Mouse (Mus musculus) heart, postnatal 36 days (tissue): ENCODE measurements around the gene Six3. TPM values are rescaled to one million over a fixed set of nuclear protein-coding genes. Genes with fewer than 3 reads are reported as not detected.

ENCODE experiments used
- total RNA-seq, 2 experiments: library from RNA; stranded (reverse); gene quantifications; 2 replicates each; pipeline ENCODE4 v1.2.3; 2021

Gene Six3
- total RNA-seq, 2 experiments from 2014 or later: not detected

Other genes starting within 250 kb of the Six3 start
- gene Six2, start 74.7 kb downstream of the Six3 start, total RNA-seq: under 1 TPM; 0.30 to 0.33 TPM